Mouse (Mus musculus) limb, embryonic 11.5 days (tissue): ENCODE results near the gene Rps5. TPM values are rescaled to one million over a fixed set of nuclear protein-coding genes. Genes with fewer than 3 reads are reported as not detected.
"Not testable (repeated sequence)": the region's sequence is repeated elsewhere in the genome, so short reads cannot be mapped to it uniquely, and the experiment has no call there.

Experiments used
- ATAC-seq: fragments of 200-750 bp; cut with Nextera tagmentation; 2 replicates; pipeline ENCODE4 v1.8.0; 2017; ENCODE audit warnings: low read depth; ENCODE audit not compliant: insufficient number of reproducible peaks, low FRiP score, low TSS enrichment
- DNase-seq: peaks from one replicate; pipeline ENCODE4 v3.0.0-alpha.2; 2015; ENCODE audit warnings: low spot score
- H3K27ac ChIP-seq: fragments of 300-500 bp; sonication (generic); replicated peaks from 2 replicates; pipeline ENCODE4 v1.5.1; 2014; ENCODE audit warnings: low read depth, mild to moderate bottlenecking, low read length
- H3K27me3 ChIP-seq: fragments of 300-500 bp; sonication (generic); 2 replicates; pipeline ENCODE4 v1.6.1; 2014; ENCODE audit warnings: mild to moderate bottlenecking, low read length, mixed read lengths; ENCODE audit not compliant: control insufficient read depth, insufficient read depth
- H3K36me3 ChIP-seq: fragments of 300-500 bp; sonication (generic); 2 replicates; pipeline ENCODE4 v1.6.1; 2014; ENCODE audit warnings: mild to moderate bottlenecking, low read length, moderate library complexity, mixed read lengths; ENCODE audit not compliant: control insufficient read depth, insufficient read depth
- H3K4me1 ChIP-seq: fragments of 300-500 bp; sonication (generic); 2 replicates; pipeline ENCODE4 v1.6.1; 2014; ENCODE audit warnings: low read length, mixed read lengths; ENCODE audit not compliant: control insufficient read depth, insufficient read depth
- H3K4me2 ChIP-seq: fragments of 300-500 bp; sonication (generic); 2 replicates; pipeline ENCODE4 v1.6.1; 2014; ENCODE audit warnings: low read depth, mild to moderate bottlenecking, moderate library complexity; ENCODE audit not compliant: severe bottlenecking
- H3K4me3 ChIP-seq: fragments of 300-500 bp; sonication (generic); 2 replicates; pipeline ENCODE4 v1.5.1; 2014; ENCODE audit warnings: low read depth, low read length
- H3K9ac ChIP-seq: fragments of 300-500 bp; sonication (generic); 2 replicates; pipeline ENCODE4 v1.6.1; 2014; ENCODE audit warnings: mild to moderate bottlenecking, low read length
- H3K9me3 ChIP-seq: fragments of 300-500 bp; sonication (generic); 2 replicates; pipeline ENCODE4 v1.6.1; 2016; ENCODE audit warnings: low read length; ENCODE audit not compliant: control insufficient read depth
- WGBS: fragments of 180-500 bp; shearing (Covaris S2); extraction: QIAGEN DNeasy Blood & Tissue Kit; methylation state at CpG from one replicate; pipeline ENCODE4 v1.1.7; 2014; 5-methylcytosine and 5-hydroxymethylcytosine counted together
- polyA plus RNA-seq: library from polyadenylated mRNA; unstranded; fragments of >200 nt; fragmentation: Nextera tagmentation; extraction: Ambion mirVana; gene quantifications from 2 replicates; pipeline ENCODE4 v1.2.1, GENCODE M21; 2014

The Rps5 gene
- polyA plus RNA-seq, 1 experiment from 2014 or later = 1,067 TPM

DNA sequence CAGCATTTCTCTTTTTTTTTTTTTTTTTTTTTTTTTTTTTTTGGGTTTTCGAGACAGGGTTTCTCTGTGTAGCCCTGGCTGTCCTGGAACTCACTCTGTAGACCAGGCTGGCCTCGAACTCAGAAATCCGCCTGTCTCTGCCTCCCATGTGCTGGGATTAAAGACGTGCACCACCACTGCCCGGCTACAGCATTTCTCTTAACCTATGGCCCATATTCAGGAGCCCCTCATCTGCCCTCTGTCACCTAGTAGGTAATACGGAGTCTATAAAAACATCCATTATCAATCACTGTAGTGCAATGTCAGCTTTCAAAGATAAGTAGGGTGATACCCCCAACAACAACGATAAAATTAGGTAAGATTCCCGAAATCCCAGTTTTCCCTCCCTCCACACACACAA is 1.6 kb upstream of the Rps5 start:
- not testable (repeated sequence) for H3K4me1 ChIP-seq, H3K4me3 ChIP-seq, H3K9me3 ChIP-seq, H3K27me3 ChIP-seq, H3K27ac ChIP-seq, H3K4me2 ChIP-seq, DNase-seq, H3K9ac ChIP-seq, ATAC-seq
- WGBS = 89% methylated on average over 6 of the region's 8 CpGs
- H3K36me3 ChIP-seq = peaks cover 11% of the 10 kb centered on the region

DNA sequence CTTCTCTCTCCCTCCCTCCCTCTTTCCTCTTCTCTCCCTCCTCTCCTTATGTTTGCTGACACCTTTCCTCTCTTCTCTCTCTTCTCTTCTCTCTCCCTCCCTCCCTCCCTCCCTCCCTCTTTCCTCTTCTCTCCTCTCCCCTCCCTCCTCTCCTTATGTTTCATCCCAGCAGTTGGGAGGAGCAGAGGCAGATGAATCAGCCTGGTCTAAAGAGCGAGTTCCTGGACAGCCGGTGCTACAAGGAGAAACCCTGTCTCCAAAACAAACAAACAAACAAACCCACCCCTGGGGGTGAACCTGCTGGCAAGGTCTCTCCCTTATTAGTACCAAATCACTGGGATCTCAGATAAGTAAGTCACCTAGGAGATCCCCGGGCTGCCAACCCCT is 779 bp upstream of the Rps5 start:
- Histone ChIP-seq H3K36me3 (peaks cover 19% of the 10 kb centered on the region), H3K9ac (peak overlapping the region; percentile 84), H3K27ac (peak overlapping the region; percentile 91), H3K4me1 (peaks cover 7% of the 10 kb centered on the region), H3K4me3 (peak overlapping the region; percentile 93), H3K9me3 (no peaks in the 10 kb centered on the region), H3K4me2 (peak overlapping the region; percentile 95), H3K27me3 (0 out of 2 replicates have a peak, but pooled peaks cover 1% of the 10 kb centered on the region)
- ATAC-seq = no peak
- 1% methylated on average over 3 of the region's 3 CpGs for WGBS
- no peak for DNase-seq

DNA sequence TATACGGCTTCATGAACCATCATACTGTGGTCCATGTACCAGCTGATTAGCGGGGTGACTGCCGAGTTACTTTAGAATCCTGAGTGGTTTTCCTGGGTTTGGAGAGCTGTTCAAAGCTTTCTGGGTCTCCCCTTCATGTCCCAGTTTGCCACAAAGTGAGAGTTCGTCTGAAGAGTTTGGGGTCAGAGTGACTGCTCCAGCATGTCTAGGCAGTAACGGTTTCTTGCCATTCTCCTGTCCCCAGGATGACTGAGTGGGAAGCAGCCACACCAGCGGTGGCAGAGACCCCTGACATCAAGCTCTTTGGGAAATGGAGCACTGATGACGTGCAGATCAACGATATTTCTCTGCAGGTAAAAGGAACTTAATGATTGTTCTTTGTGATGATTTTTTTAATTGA is 639 bp downstream of the Rps5 start:
- no peak for ATAC-seq
- no peaks in the 10 kb centered on the region for H3K9me3 ChIP-seq
- H3K9ac ChIP-seq = peak overlapping the region; percentile 93
- H3K4me1 ChIP-seq = peaks cover 10% of the 10 kb centered on the region
- H3K36me3 ChIP-seq = peaks cover 20% of the 10 kb centered on the region
- peaks cover 10% of the 10 kb centered on the region; the same call in 1 of the 2 replicates for H3K27me3 ChIP-seq
- 4% methylated on average over 8 of the region's 8 CpGs for WGBS
- peak overlapping the region; percentile 93 for H3K4me3 ChIP-seq
- DNase-seq = no peak
- no peak overlapping the region; the same call in 1 of the 2 replicates for H3K27ac ChIP-seq
- peak overlapping the region; percentile 95 for H3K4me2 ChIP-seq

DNA sequence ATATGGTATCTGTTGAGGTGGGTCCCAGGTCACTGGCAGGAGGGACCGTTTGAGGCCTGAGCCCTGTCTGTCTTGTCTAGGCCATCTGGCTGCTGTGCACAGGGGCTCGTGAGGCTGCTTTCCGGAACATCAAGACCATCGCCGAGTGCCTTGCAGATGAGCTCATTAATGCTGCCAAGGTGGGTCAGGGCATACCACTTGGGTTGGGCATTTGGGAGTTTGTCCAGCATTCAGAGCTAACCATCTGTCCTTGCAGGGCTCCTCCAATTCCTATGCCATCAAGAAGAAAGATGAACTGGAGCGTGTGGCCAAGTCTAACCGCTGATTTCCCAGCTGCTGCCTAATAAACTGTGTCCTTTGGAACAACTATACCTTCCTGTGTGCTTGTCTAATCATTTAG is 4.2 kb downstream of the Rps5 start:
- peaks cover 20% of the 10 kb centered on the region for H3K27me3 ChIP-seq
- WGBS = 87% methylated on average over 7 of the region's 7 CpGs
- H3K4me1 ChIP-seq = peaks cover 15% of the 10 kb centered on the region
- H3K4me2 ChIP-seq = 0 out of 2 replicates have a peak overlapping the region, but pooled peaks have one; percentile 4
- H3K27ac ChIP-seq = no peak overlapping the region
- H3K4me3 ChIP-seq = no peak overlapping the region
- no peaks in the 10 kb centered on the region for H3K9me3 ChIP-seq
- peaks cover 20% of the 10 kb centered on the region for H3K36me3 ChIP-seq
- DNase-seq = no peak
- ATAC-seq = no peak
- no peak overlapping the region for H3K9ac ChIP-seq

DNA sequence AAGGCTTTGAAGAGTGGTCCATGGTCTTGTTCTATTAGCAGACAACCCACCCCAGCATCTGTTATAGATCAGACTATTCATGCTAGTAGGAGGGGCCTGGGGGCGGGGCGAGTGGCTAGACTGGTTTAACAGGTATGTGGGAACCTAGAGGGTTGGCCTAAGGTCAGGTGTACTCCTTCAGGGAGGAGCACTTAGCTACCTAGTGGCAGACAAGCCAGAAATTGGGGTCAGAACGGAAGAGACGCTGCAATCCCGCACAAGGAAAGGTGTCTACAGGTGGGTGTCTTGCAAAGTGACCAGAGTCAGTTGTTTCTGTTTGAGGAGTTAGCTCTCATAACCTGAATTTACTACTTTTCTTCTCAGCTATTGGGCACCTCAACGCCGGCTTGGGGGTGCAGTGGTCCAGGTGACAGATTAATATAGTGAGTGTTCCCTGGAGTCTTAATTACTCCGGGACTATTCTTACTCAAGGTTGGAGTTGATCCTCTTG is 5.1 kb downstream of the Rps5 start, which contains the start of gene Rnf225:
Gene Rnf225, plus strand, starts transcription at position 226 of the 490 bp plus-strand sequence.
- Histone ChIP-seq H3K36me3 (peaks cover 20% of the 10 kb centered on the region), H3K4me3 (peak within 1 kb of the TSS; percentile 24), H3K27ac (no peak within 1 kb of the TSS)

DNA sequence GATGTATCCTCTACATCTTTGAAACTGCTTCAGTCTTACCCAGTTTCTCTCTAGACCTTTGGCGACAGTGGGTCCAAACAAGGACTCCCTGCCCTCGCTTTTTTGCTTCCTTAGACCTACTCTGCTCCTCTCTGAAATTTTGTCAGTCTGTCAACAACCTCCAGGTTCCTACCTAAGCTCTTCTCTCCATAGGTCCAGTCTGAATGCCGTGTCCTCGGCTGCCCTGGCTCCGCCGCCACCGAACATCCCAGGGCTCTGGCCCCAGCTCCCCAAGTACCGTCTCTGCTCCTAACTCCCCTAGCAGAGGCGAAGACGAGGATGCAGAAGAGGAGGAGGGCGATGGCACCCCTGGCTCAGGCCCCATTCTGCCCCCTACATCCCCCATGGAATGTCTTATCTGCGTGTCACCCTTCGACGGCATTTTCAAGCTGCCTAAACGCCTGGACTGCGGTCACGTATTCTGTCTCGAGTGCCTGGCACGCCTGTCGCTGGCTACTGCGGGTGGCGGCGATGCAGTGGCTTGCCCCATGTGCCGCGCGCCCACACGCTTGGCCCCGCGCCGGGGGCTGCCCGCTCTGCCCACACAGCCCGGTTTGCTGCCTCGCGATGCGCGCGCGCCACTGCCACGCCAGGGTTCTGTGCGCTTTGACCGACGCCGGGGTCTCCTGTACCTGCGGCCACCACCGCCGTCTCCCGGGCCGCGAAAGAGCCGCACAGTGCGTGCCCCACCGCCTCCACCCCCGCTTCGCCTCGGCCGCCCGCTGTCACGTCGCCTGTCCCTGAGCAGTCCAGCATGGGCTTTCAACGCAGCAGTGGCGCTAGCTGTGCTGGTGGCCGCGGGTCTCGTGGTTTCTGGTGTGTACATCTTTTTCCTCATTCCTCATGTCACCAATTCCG is 5.9 kb downstream of the Rps5 start:
- 2% methylated on average over 62 of the region's 65 CpGs for WGBS
- no peaks in the 10 kb centered on the region for H3K9me3 ChIP-seq
- peaks cover 20% of the 10 kb centered on the region for H3K27me3 ChIP-seq
- peaks cover 20% of the 10 kb centered on the region for H3K36me3 ChIP-seq
- H3K4me1 ChIP-seq = peaks cover 13% of the 10 kb centered on the region
- no peak overlapping the region for H3K27ac ChIP-seq
- peak overlapping the region; percentile 24 for H3K4me3 ChIP-seq
- peak; percentile 56 for DNase-seq
- ATAC-seq = 0 out of 2 replicates have a peak, but pooled peaks have one; percentile 26
- H3K4me2 ChIP-seq = peak overlapping the region; percentile 52
- peak overlapping the region; percentile 49; the same call in 1 of the 2 replicates for H3K9ac ChIP-seq

More for the DNA sequence above, 5.1 kb downstream of the Rps5 start, which contains the start of gene Rnf225:
- Histone ChIP-seq H3K9ac (peak within 1 kb of the TSS; percentile 49; the same call in 1 of the 2 replicates), H3K9me3 (no peaks in the 10 kb centered on the region), H3K4me2 (peak within 1 kb of the TSS; percentile 52), H3K27me3 (peaks cover 20% of the 10 kb centered on the region), H3K4me1 (peaks cover 15% of the 10 kb centered on the region)
- WGBS = 19% methylated on average over 8 of the region's 8 CpGs
- DNase-seq = peak; percentile 68
- ATAC-seq = no peak

DNA sequence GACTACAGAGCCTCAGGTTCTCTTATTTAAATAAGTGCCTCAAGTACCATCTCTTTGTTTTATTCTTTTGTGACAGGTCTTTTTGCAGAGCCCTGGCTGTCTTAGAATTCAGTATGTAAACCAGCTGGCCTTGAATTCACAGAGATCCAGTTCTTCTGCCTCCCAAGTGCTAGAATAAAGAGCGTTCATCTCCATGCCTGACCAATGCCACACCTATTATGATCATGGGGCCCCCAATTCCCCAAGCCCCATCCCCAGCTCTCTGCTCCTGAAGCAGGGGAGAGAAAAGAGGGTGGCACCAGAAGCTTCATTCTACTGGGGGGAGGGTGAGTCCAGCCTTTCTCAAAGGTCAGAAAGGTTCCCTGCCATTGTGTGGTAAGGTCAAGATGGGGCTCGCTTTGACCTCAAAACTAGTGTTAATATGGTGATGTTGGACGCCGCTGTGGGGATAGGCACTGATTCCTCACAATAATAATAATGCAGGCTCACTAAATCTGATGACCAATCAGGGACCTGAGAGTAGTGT is 11.6 kb downstream of the Rps5 start:
- ATAC-seq = no peak
- no peaks in the 10 kb centered on the region for H3K36me3 ChIP-seq
- no peak overlapping the region for H3K4me3 ChIP-seq
- no peak overlapping the region for H3K4me2 ChIP-seq
- H3K4me1 ChIP-seq = no peaks in the 10 kb centered on the region
- 76% methylated on average over 4 of the region's 4 CpGs for WGBS
- no peak for DNase-seq
- peaks cover 3% of the 10 kb centered on the region; the same call in 1 of the 2 replicates for H3K9me3 ChIP-seq
- no peak overlapping the region for H3K9ac ChIP-seq
- peaks cover 3% of the 10 kb centered on the region; the same call in 1 of the 2 replicates for H3K27me3 ChIP-seq
- no peak overlapping the region for H3K27ac ChIP-seq

DNA sequence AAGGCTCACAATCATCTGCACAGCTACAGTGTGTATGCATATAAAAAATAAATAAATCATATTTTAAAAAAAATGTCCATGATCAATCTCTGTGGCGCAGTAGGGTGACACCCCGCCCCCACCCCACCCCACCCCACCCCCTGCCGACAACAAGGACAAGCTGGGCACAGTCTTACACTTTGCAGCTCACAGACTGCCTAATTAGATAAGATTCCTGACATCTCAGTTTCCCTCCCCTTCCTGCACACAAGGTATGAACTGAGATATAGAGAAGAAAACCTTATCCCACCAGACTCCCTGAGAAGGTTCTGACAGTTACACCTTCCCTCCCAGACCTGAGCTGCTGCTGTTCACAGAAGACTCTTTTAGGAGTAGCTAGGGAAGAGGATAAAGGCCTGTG is 12.7 kb downstream of the Rps5 start:
- H3K4me2 ChIP-seq = no peak overlapping the region
- no peaks in the 10 kb centered on the region for H3K4me1 ChIP-seq
- no peak overlapping the region for H3K4me3 ChIP-seq
- no peak overlapping the region for H3K9ac ChIP-seq
- peaks cover 3% of the 10 kb centered on the region; the same call in 1 of the 2 replicates for H3K9me3 ChIP-seq
- WGBS = 74% methylated on average over 3 of the region's 3 CpGs
- H3K36me3 ChIP-seq = no peaks in the 10 kb centered on the region
- ATAC-seq (no peak), DNase-seq (no peak)
- H3K27ac ChIP-seq = no peak overlapping the region
- no peaks in the 10 kb centered on the region for H3K27me3 ChIP-seq
